Comparison of ENCODE assay signal across 23 mouse cellular contexts in genomic region chr10:62383011-62383410, GRCm38 (mm10). TPM values are rescaled to one million over a fixed set of nuclear protein-coding genes. Genes with fewer than 3 reads are reported as not detected.
DNase-seq lines count a peak whose midpoint lies in the region; ATAC-seq and TF ChIP-seq lines count a peak whose summit lies in the region.
"Had no signal": no experiment of that assay in that cellular context is flagged by ENCODE, and none has a peak within 500 bp of the region (broad histone marks: within the 10 kb centered on the region; RNA-seq: fewer than 3 reads in every experiment).

No protein-coding gene starts in this region.

- TF ChIP-seq CTCF in intestine, postnatal 0 days (IDR thresholded peaks at IDR 0.05; ENCODE audit: low read depth): 0 out of 2 replicates have a peak, but pooled peaks have one; percentile 9
- peak; percentile 28 for TF ChIP-seq CTCF in liver, postnatal 0 days (IDR thresholded peaks at IDR 0.05; ENCODE audit: low read depth)
- TF ChIP-seq CTCF in MEL (IDR thresholded peaks at IDR 0.05 in 2 of 3, conservative IDR thresholded peaks at IDR 0.05 in 1 of 3; ENCODE audit: control insufficient read depth in 1 of 3, insufficient read depth in 1 of 3, low read depth in 2 of 3, low read length in 3 of 3, poor library complexity in 1 of 3, severe bottlenecking in 1 of 3): peak; percentile 20 to 66 (median 33); a peak in 5 of 6 replicates

- WGBS in intestine, postnatal 0 days: 80% methylated on average over 3 of the region's 3 CpGs
- 85% methylated on average over 3 of the region's 3 CpGs for WGBS in intestine, embryonic 15.5 days
- 69% methylated on average over 3 of the region's 3 CpGs for WGBS in liver, postnatal 0 days (ENCODE audit: insufficient replicate concordance)
- 64% methylated on average over 3 of the region's 3 CpGs for WGBS in liver, embryonic 12.5 days (ENCODE audit: insufficient replicate concordance)

- no peak overlapping the region for H3K4me3 ChIP-seq in intestine, postnatal 0 days (ENCODE audit: low read depth, low read length)
- H3K4me3 ChIP-seq in intestine, embryonic 15.5 days (replicated peaks): no peak overlapping the region
- H3K4me3 ChIP-seq in liver, postnatal 0 days (ENCODE audit: low read depth, low read length): no peak overlapping the region
- no peak overlapping the region for H3K4me3 ChIP-seq in liver, embryonic 12.5 days
- no peak overlapping the region for H3K4me3 ChIP-seq in MEL (ENCODE audit: control insufficient read depth in 1 of 2, insufficient read depth in 1 of 2, low read depth in 2 of 2, low read length in 2 of 2)
- H3K4me3 ChIP-seq: embryonic facial prominence, embryonic 13.5 days; forebrain, embryonic 12.5 days; heart, embryonic 10.5 days; heart, embryonic 15.5 days; hindbrain, embryonic 10.5 days had no signal

- DNase-seq in liver, postnatal 0 days: no peak
- DNase-seq in MEL (ENCODE audit: low read depth, low spot score): peak; percentile 41
- no peak for DNase-seq in urinary bladder, postnatal 10 days (ENCODE audit: low spot score)
- no peak for DNase-seq in thymus, adult 18-20 months
- DNase-seq: adrenal gland, postnatal 25 days; cerebellum, adult 18-20 months; cerebellum, adult 9-11 months; cerebellum, postnatal 36 days; gastrocnemius, postnatal 25 days; heart, postnatal 14 days; kidney, adult 11 months had no signal

- H3K4me2 ChIP-seq in intestine, postnatal 0 days (replicated peaks; ENCODE audit: low read depth): no peak overlapping the region
- H3K4me2 ChIP-seq in intestine, embryonic 15.5 days (replicated peaks): no peak overlapping the region
- no peak overlapping the region for H3K4me2 ChIP-seq in liver, postnatal 0 days (ENCODE audit: low read depth, low read length)
- H3K4me2 ChIP-seq in liver, embryonic 12.5 days: no peak overlapping the region
- H3K4me2 ChIP-seq: embryonic facial prominence, embryonic 13.5 days; forebrain, embryonic 12.5 days; heart, embryonic 15.5 days; hindbrain, embryonic 14.5 days had no signal

- ATAC-seq in intestine, postnatal 0 days: no peak
- no peak for ATAC-seq in intestine, embryonic 15.5 days
- no peak for ATAC-seq in liver, postnatal 0 days
- ATAC-seq in liver, embryonic 12.5 days: no peak
- ATAC-seq: forebrain, embryonic 16.5 days had no signal

- H3K9ac ChIP-seq in intestine, postnatal 0 days (ENCODE audit: low read depth, low read length): no peak overlapping the region
- H3K9ac ChIP-seq in intestine, embryonic 15.5 days: no peak overlapping the region
- no peak overlapping the region for H3K9ac ChIP-seq in liver, postnatal 0 days (replicated peaks)
- H3K9ac ChIP-seq in liver, embryonic 12.5 days: no peak overlapping the region
- H3K9ac ChIP-seq in MEL (ENCODE audit: control insufficient read depth, low read depth, low read length, poor library complexity, severe bottlenecking): no peak overlapping the region
- H3K9ac ChIP-seq: embryonic facial prominence, embryonic 13.5 days; forebrain, embryonic 12.5 days; heart, embryonic 15.5 days; hindbrain, embryonic 14.5 days had no signal

- TF ChIP-seq RAD21 in MEL (IDR thresholded peaks at IDR 0.05; ENCODE audit: low read depth, low read length): peak; percentile 72

- H3K27ac ChIP-seq in intestine, postnatal 0 days (ENCODE audit: low read depth, low read length): no peak overlapping the region
- no peak overlapping the region for H3K27ac ChIP-seq in intestine, embryonic 15.5 days
- no peak overlapping the region for H3K27ac ChIP-seq in liver, postnatal 0 days (ENCODE audit: low read depth)
- H3K27ac ChIP-seq in liver, embryonic 12.5 days: no peak overlapping the region
- H3K27ac ChIP-seq in MEL (ENCODE audit: control insufficient read depth, low read depth, low read length): no peak overlapping the region
- H3K27ac ChIP-seq: embryonic facial prominence, embryonic 13.5 days; forebrain, embryonic 12.5 days; heart, embryonic 10.5 days; heart, embryonic 15.5 days; hindbrain, embryonic 10.5 days; hindbrain, embryonic 14.5 days had no signal

- no peak for TF ChIP-seq POLR2A in MEL (IDR thresholded peaks at IDR 0.05; ENCODE audit: control insufficient read depth in 1 of 2, insufficient read depth in 1 of 2, low read depth in 1 of 2, low read length in 2 of 2, poor library complexity in 1 of 2)

- H3K4me1 ChIP-seq in intestine, postnatal 0 days (replicated peaks; ENCODE audit: control insufficient read depth, insufficient read depth, low read length): no peaks in the 10 kb centered on the region
- no peaks in the 10 kb centered on the region for H3K4me1 ChIP-seq in intestine, embryonic 15.5 days (replicated peaks)
- H3K4me1 ChIP-seq in liver, postnatal 0 days (ENCODE audit: insufficient read depth): no peaks in the 10 kb centered on the region
- no peaks in the 10 kb centered on the region for H3K4me1 ChIP-seq in liver, embryonic 12.5 days
- no peaks in the 10 kb centered on the region; a peak in 1 of 4 replicates for H3K4me1 ChIP-seq in MEL (ENCODE audit: control insufficient read depth in 1 of 2, insufficient read depth in 2 of 2, low read length in 2 of 2)
- H3K4me1 ChIP-seq: embryonic facial prominence, embryonic 13.5 days; forebrain, embryonic 12.5 days; heart, embryonic 10.5 days; heart, embryonic 15.5 days; hindbrain, embryonic 10.5 days had no signal

- peaks cover 4% of the 10 kb centered on the region; the same call in 1 of the 2 replicates for H3K36me3 ChIP-seq in intestine, postnatal 0 days (ENCODE audit: control insufficient read depth, insufficient read depth)
- H3K36me3 ChIP-seq in intestine, embryonic 15.5 days: no peaks in the 10 kb centered on the region
- no peaks in the 10 kb centered on the region for H3K36me3 ChIP-seq in liver, postnatal 0 days (replicated peaks; ENCODE audit: insufficient read depth, low read length)
- H3K36me3 ChIP-seq in liver, embryonic 12.5 days: no peaks in the 10 kb centered on the region
- H3K36me3 ChIP-seq in MEL (ENCODE audit: control insufficient read depth in 1 of 2, insufficient read depth in 2 of 2, low read length in 2 of 2): no peaks in the 10 kb centered on the region
- H3K36me3 ChIP-seq: embryonic facial prominence, embryonic 13.5 days; forebrain, embryonic 12.5 days; heart, embryonic 10.5 days; heart, embryonic 15.5 days; hindbrain, embryonic 10.5 days had no signal

- no peak for TF ChIP-seq EP300 in liver, postnatal 0 days (IDR thresholded peaks at IDR 0.05; ENCODE audit: low read depth)
- TF ChIP-seq EP300 in MEL (IDR thresholded peaks at IDR 0.05; ENCODE audit: low read depth in 1 of 2, low read length in 2 of 2): no peak

- no peaks in the 10 kb centered on the region for H3K79me2 ChIP-seq in MEL (ENCODE audit: control insufficient read depth, insufficient read depth, low read length, poor library complexity)

- no peaks in the 10 kb centered on the region for H3K9me3 ChIP-seq in intestine, postnatal 0 days (ENCODE audit: control insufficient read depth)
- H3K9me3 ChIP-seq in intestine, embryonic 15.5 days: no peaks in the 10 kb centered on the region
- H3K9me3 ChIP-seq in liver, postnatal 0 days (ENCODE audit: low read length): no peaks in the 10 kb centered on the region
- H3K9me3 ChIP-seq in liver, embryonic 12.5 days (replicated peaks): no peaks in the 10 kb centered on the region
- no peaks in the 10 kb centered on the region for H3K9me3 ChIP-seq in MEL (replicated peaks; ENCODE audit: insufficient read depth, low read length)
- H3K9me3 ChIP-seq: embryonic facial prominence, embryonic 13.5 days; forebrain, embryonic 12.5 days; heart, embryonic 10.5 days; heart, embryonic 15.5 days; hindbrain, embryonic 10.5 days had no signal

- H3K27me3 ChIP-seq in intestine, postnatal 0 days (replicated peaks; ENCODE audit: control insufficient read depth, insufficient read depth, low read length): no peaks in the 10 kb centered on the region
- no peaks in the 10 kb centered on the region for H3K27me3 ChIP-seq in intestine, embryonic 15.5 days (replicated peaks)
- no peaks in the 10 kb centered on the region for H3K27me3 ChIP-seq in liver, postnatal 0 days (ENCODE audit: insufficient read depth, low read length)
- H3K27me3 ChIP-seq in liver, embryonic 12.5 days (replicated peaks): peaks cover 6% of the 10 kb centered on the region; the same call in 1 of the 2 replicates
- H3K27me3 ChIP-seq in MEL (ENCODE audit: control insufficient read depth in 1 of 2, insufficient read depth in 2 of 2, low read length in 2 of 2): no peaks in the 10 kb centered on the region
- H3K27me3 ChIP-seq: embryonic facial prominence, embryonic 13.5 days; forebrain, embryonic 12.5 days had no signal

TF ChIP-seq in MEL, 35 proteins besides CTCF, POLR2A, EP300 and RAD21:
- peak; percentile 65 for TF ChIP-seq SMC3 (IDR thresholded peaks at IDR 0.05; ENCODE audit: low read depth, low read length)
- no peak for TF ChIP-seq CHD1 (IDR thresholded peaks at IDR 0.05; ENCODE audit: low read depth, low read length)
- peak; percentile 67; the same call in 1 of the 2 replicates for TF ChIP-seq ZC3H11A (IDR thresholded peaks at IDR 0.05; ENCODE audit: low read depth, low read length)

RNA-seq across cellular contexts. Expression of gene Hk1, which starts 3.3 kb away (rescaled TPM):
- polyA plus RNA-seq in intestine, postnatal 0 days (2015; fragmentation: Nextera tagmentation; extraction: Ambion mirVana): 10.1 and 11.1 TPM in 2 replicates
- polyA plus RNA-seq in intestine, embryonic 15.5 days (2015; fragmentation: Nextera tagmentation; extraction: Ambion mirVana): 27.0 and 27.1 TPM in 2 replicates
- 22.1 and 30.7 TPM in 2 replicates for polyA plus RNA-seq in liver, postnatal 0 days (2015; fragmentation: Nextera tagmentation; extraction: Ambion mirVana)
- 130 and 131 TPM in 2 replicates for polyA plus RNA-seq in liver, embryonic 12.5 days (2016; fragmentation: Nextera tagmentation; extraction: Ambion mirVana)
- 441 and 515 TPM in 2 replicates for total RNA-seq in MEL (2012; rRNA removed)
- 100 to 1,000 TPM; 192 to 740 TPM for polyA plus RNA-seq in MEL (2012; ENCODE audit: insufficient read depth in 1 of 2, insufficient read length in 2 of 2, low read depth in 1 of 2, low replicate concordance in 2 of 2, missing spikeins in 1 of 2)

RNA-seq across cellular contexts. Expression of gene Hkdc1, which starts 39.3 kb away (rescaled TPM):
- polyA plus RNA-seq in intestine, postnatal 0 days (2015; fragmentation: Nextera tagmentation; extraction: Ambion mirVana): 37.7 and 47.1 TPM in 2 replicates
- 28.5 and 35.1 TPM in 2 replicates for polyA plus RNA-seq in intestine, embryonic 15.5 days (2015; fragmentation: Nextera tagmentation; extraction: Ambion mirVana)
- polyA plus RNA-seq in liver, postnatal 0 days (2015; fragmentation: Nextera tagmentation; extraction: Ambion mirVana): 0.45 and 0.48 TPM in 2 replicates
- polyA plus RNA-seq in liver, embryonic 12.5 days (2016; fragmentation: Nextera tagmentation; extraction: Ambion mirVana): 6.9 and 7.8 TPM in 2 replicates
- total RNA-seq in MEL (2012; rRNA removed): 0.42 and 0.69 TPM in 2 replicates
- polyA plus RNA-seq in MEL (2012; ENCODE audit: insufficient read depth in 1 of 2, insufficient read length in 2 of 2, low read depth in 1 of 2, low replicate concordance in 2 of 2, missing spikeins in 1 of 2): under 1 TPM in 1 of 2 experiments, not detected in 1; 0.38 TPM
- total RNA-seq: adrenal gland, adult 18-20 months; adrenal gland, postnatal 25 days; granulocyte monocyte progenitor cell, adult 5-6 weeks; heart, postnatal 14 days had no signal
